Mouse (Mus musculus) cerebellum, adult 2 months (tissue): ENCODE data around the gene Tmc5.

Source experiments
- CTCF ChIP-seq: fragments of 200-500 bp; IDR thresholded peaks from 2 replicates; pipeline ENCODE4 v1.5.1; 2011; ENCODE audit warnings: low read depth, mild to moderate bottlenecking, control low read depth, low read length, moderate library complexity, borderline replicate concordance; ENCODE audit not compliant: insufficient read depth
- POLR2A ChIP-seq: fragments of 200-500 bp; IDR thresholded peaks from 2 replicates; pipeline ENCODE4 v1.6.1; 2011; ENCODE audit warnings: low read length, control low read depth, borderline replicate concordance; ENCODE audit not compliant: insufficient read depth

DNA sequence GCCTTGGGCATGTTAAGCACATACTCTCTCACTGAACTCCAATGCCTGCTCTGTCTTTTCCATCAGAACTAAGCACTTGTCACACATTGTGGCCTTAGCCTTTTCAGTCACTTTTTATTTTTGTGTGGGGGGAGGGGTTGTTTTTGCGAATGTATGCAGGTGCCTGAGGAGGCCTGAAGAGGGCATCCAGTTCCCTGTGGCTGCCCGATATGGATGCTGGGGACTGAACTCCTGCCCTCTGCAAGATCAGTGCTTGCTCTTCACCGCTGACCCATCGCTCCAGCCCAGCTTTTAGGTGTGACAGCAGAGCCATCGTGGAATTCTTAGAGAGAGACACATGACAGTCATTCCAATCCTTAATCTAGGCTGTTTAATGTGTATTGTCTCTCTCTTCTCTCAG is 25.7 kb upstream of the Tmc5 start:
- no peak for TF ChIP-seq POLR2A
- no peak for TF ChIP-seq CTCF
